Mouse (Mus musculus): ENCODE measurements around the gene Mtm1. TPM values are rescaled to one million over a fixed set of nuclear protein-coding genes. Genes with fewer than 3 reads are reported as not detected.
"Not testable (repeated sequence)": the region's sequence is repeated elsewhere in the genome, so short reads cannot be mapped to it uniquely, and the experiment has no call there.

Mtm1 gene
- total RNA-seq, 2 experiments from 2014 or later: 6.2 to 7.4 TPM

- intact Hi-C loops (cut with DNase I): no loop called here
- peak; percentile 7 to 84 for DNase-seq (ENCODE audit: low spot score in 2 of 2)
These were observed 58.4 kb downstream of the Mtm1 start for GRCm38 (mm10) chrX:71268972-71269371.

- DNase-seq (ENCODE audit: low spot score in 2 of 2): no peak
- intact Hi-C loops (cut with DNase I): loop anchor here (10.0 kb wide), 1 partner anchor 1651 kb away; no protein-coding TSS in a partner anchor
These were observed 63.6 kb downstream of the Mtm1 start for GRCm38 (mm10) chrX:71274150-71274549.

GRCm38 (mm10) chrX:71285473-71285872 is 74.9 kb downstream of the Mtm1 start:
- DNase-seq (ENCODE audit: low spot score in 2 of 2): no peak
- intact Hi-C loops (cut with DNase I): no loop called here

- intact Hi-C loops (cut with DNase I): no loop called here
- DNase-seq (ENCODE audit: low spot score in 2 of 2): no peak
These were observed 76.5 kb downstream of the Mtm1 start for GRCm38 (mm10) chrX:71287088-71287487.

- DNase-seq (ENCODE audit: low spot score in 2 of 2): peak in 1 of 2 experiments; percentile 64
- intact Hi-C loops (cut with DNase I): no loop called here
These were observed 83.6 kb downstream of the Mtm1 start for GRCm38 (mm10) chrX:71294191-71294590.

- intact Hi-C loops (cut with DNase I): no loop called here
- no peak for DNase-seq (ENCODE audit: low spot score in 2 of 2)
These were observed 85.4 kb downstream of the Mtm1 start for GRCm38 (mm10) chrX:71296005-71296404.

- no peak for DNase-seq (ENCODE audit: low spot score in 2 of 2)
- intact Hi-C loops (cut with DNase I): loop anchor here (10.0 kb wide), 1 partner anchor 177 kb away; no protein-coding TSS in a partner anchor
These were observed 91.6 kb downstream of the Mtm1 start for GRCm38 (mm10) chrX:71302148-71302547.

GRCm38 (mm10) chrX:71311229-71311628 is 100.7 kb downstream of the Mtm1 start:
- intact Hi-C loops (cut with DNase I): loop anchor here (5.0 kb wide), 3 partner anchors 259 to 729 kb away; partner anchors contain the start of gene Mamld1
- DNase-seq (ENCODE audit: low spot score in 2 of 2): peak; percentile 54 to 62

GRCm38 (mm10) chrX:71314380-71314779 is 103.8 kb downstream of the Mtm1 start:
- peak in 1 of 2 experiments; percentile 53 for DNase-seq (ENCODE audit: low spot score in 2 of 2)
- intact Hi-C loops (cut with DNase I): loop anchor here (5.0 kb wide), 3 partner anchors 262 to 732 kb away; partner anchors contain the start of gene Mamld1

- intact Hi-C loops (cut with DNase I): no loop called here
- no peak for DNase-seq (ENCODE audit: low spot score in 2 of 2)
These were observed 141.5 kb downstream of the Mtm1 start for GRCm38 (mm10) chrX:71352033-71352432.

- no peak for DNase-seq (ENCODE audit: low spot score in 2 of 2)
- intact Hi-C loops (cut with DNase I): no loop called here
These were observed 144.8 kb downstream of the Mtm1 start for GRCm38 (mm10) chrX:71355331-71355730.

- intact Hi-C loops (cut with DNase I): loop anchor here (5.0 kb wide), 1 partner anchor 309 kb away; the partner anchor contains the start of gene Mamld1
- DNase-seq (ENCODE audit: low spot score in 2 of 2): not testable (repeated sequence)
These were observed 151.2 kb downstream of the Mtm1 start for GRCm38 (mm10) chrX:71361793-71362192.

GRCm38 (mm10) chrX:71364062-71364461 is 153.5 kb downstream of the Mtm1 start:
- intact Hi-C loops (cut with DNase I): loop anchor here (5.0 kb wide), 1 partner anchor 312 kb away; the partner anchor contains the start of gene Mamld1
- DNase-seq (ENCODE audit: low spot score in 2 of 2): peak; percentile 6 to 67

GRCm38 (mm10) chrX:71364554-71364991 is 154.0 kb downstream of the Mtm1 start, which contains the start of gene Mtmr1:
TSS of gene Mtmr1 (plus strand) at chrX:71364760.
- intact Hi-C loops (cut with DNase I): loop anchor here (5.0 kb wide), 1 partner anchor 312 kb away; the partner anchor contains the start of gene Mamld1
- peak; percentile 62 to 69 for DNase-seq (ENCODE audit: low spot score in 2 of 2)

- peak in 1 of 2 experiments; percentile 17 for DNase-seq (ENCODE audit: low spot score in 2 of 2)
- intact Hi-C loops (cut with DNase I): no loop called here
These were observed 154.4 kb downstream of the Mtm1 start for GRCm38 (mm10) chrX:71365011-71365410.

Other genes starting within 250 kb of the Mtm1 start
- gene Mamld1, start 160.5 kb upstream of the Mtm1 start, total RNA-seq (2021): 10 to 100 TPM; 31.8 to 35.2 TPM
- gene Mtmr1, start 154.0 kb downstream of the Mtm1 start, total RNA-seq (2021): 10 to 100 TPM; 41.2 to 43.3 TPM